Mouse (Mus musculus): ENCODE measurements around the gene Gabra4.
A peak's percentile ranks its signal among the peaks of the same experiment; 100 is the strongest.

The Gabra4 gene

DNA sequence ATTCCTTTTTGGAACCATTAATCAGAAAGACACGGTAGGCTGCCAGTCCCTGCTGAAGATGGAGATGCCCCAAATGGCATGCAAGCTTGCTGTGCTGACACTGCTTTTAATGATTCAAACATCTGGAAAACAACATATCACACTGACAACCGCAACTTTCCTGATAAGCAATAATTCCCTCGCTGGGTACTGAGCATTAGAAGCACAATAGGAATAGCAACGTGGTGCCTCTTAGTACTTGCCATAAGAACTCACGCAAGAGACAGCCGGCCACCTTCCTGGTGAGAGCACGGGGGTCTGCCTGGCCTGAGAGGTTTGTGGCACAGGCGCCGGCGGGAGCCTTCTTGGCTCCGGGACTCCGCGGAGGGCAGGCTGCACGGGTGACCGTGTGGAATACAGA lies 132.6 kb downstream of the Gabra4 start:
- DNase-seq (ENCODE audit: low read depth, low spot score) = peak; percentile 25
